Mouse (Mus musculus): ENCODE measurements around the gene Wfdc5. TPM values are rescaled to one million over a fixed set of nuclear protein-coding genes. Genes with fewer than 3 reads are reported as not detected.

Wfdc5 gene
- polyA plus RNA-seq, 1 experiment from 2014 or later: not detected

DNA sequence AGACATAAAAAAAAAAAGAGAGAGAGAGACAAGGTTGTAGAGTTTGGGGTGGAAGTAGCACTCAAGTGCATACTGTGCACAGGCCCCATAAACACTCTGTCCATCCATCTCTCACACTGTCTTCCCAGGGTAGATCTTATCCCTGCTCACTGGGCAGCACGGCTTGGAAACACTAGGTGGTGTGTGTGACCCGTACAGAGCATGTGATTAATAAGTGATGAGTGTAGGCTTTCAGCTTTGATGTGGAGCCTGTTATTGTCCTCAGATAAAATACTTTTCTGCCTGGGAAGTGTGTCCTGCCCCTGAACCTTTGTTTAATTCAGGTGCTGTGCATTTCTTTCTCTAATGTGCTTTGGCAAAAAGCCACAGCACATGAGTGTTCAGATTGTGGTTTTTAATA is 46.1 kb downstream of the Wfdc5 start:
- H3K4me3 ChIP-seq (ENCODE audit: low read length): no peak overlapping the region
- H3K9ac ChIP-seq (replicated peaks; ENCODE audit: low read length): no peak overlapping the region
- H3K27me3 ChIP-seq (ENCODE audit: insufficient read depth, low read length): no peaks in the 10 kb centered on the region
- no peak overlapping the region for H3K27ac ChIP-seq (ENCODE audit: low read length)
- peaks cover 20% of the 10 kb centered on the region; the same call in 1 of the 2 replicates for H3K4me1 ChIP-seq (ENCODE audit: insufficient read depth, low read length)
- H3K36me3 ChIP-seq (ENCODE audit: insufficient read depth, low read length): no peaks in the 10 kb centered on the region
- 29% methylated on average over 2 of the region's 2 CpGs for WGBS
- no peaks in the 10 kb centered on the region for H3K9me3 ChIP-seq (ENCODE audit: low read length)
- no peak overlapping the region for H3K4me2 ChIP-seq (replicated peaks; ENCODE audit: low read depth, low read length)
- 0 out of 2 replicates have a peak, but pooled peaks have one; percentile 50 for ATAC-seq (ENCODE audit: low FRiP score, low TSS enrichment)

DNA sequence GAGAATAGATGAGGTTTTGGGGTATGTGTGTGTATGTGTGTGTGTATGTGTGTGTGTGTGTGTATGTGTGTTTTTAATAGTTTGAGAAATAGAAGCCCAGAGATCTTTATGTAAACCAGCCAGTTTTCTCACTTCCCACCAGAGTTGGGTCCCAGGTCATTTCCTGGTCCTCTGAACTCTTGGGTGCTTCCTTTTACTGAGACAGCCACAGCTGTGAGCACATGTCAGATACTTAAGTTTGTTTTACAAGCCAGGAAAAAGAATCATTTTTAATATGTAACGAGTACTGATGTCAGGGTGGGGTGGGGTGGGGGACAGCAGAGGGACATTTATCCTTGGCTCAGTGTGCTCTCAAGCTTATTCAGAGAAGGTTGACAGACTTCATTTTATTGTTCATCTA is 47.2 kb downstream of the Wfdc5 start:
- H3K9ac ChIP-seq (replicated peaks; ENCODE audit: low read length): no peak overlapping the region
- no peak overlapping the region for H3K4me2 ChIP-seq (replicated peaks; ENCODE audit: low read depth, low read length)
- H3K27me3 ChIP-seq (ENCODE audit: insufficient read depth, low read length): no peaks in the 10 kb centered on the region
- H3K9me3 ChIP-seq (ENCODE audit: low read length): no peaks in the 10 kb centered on the region
- peaks cover 20% of the 10 kb centered on the region; the same call in 1 of the 2 replicates for H3K4me1 ChIP-seq (ENCODE audit: insufficient read depth, low read length)
- WGBS: 59% methylated on average over 1 of the region's 1 CpGs
- ATAC-seq (ENCODE audit: low FRiP score, low TSS enrichment): no peak
- H3K36me3 ChIP-seq (ENCODE audit: insufficient read depth, low read length): no peaks in the 10 kb centered on the region
- H3K4me3 ChIP-seq (ENCODE audit: low read length): no peak overlapping the region
- H3K27ac ChIP-seq (ENCODE audit: low read length): no peak overlapping the region

- Histone ChIP-seq H3K27ac (ENCODE audit: low read length) (no peak overlapping the region), H3K36me3 (ENCODE audit: insufficient read depth, low read length) (no peaks in the 10 kb centered on the region), H3K4me2 (replicated peaks; ENCODE audit: low read depth, low read length) (no peak overlapping the region), H3K27me3 (ENCODE audit: insufficient read depth, low read length) (no peaks in the 10 kb centered on the region), H3K9ac (replicated peaks; ENCODE audit: low read length) (no peak overlapping the region), H3K4me3 (ENCODE audit: low read length) (no peak overlapping the region), H3K9me3 (ENCODE audit: low read length) (no peaks in the 10 kb centered on the region), H3K4me1 (ENCODE audit: insufficient read depth, low read length) (peaks cover 20% of the 10 kb centered on the region; the same call in 1 of the 2 replicates)
- 0 out of 2 replicates have a peak, but pooled peaks have one; percentile 4 for ATAC-seq (ENCODE audit: low FRiP score, low TSS enrichment)
- 66% methylated on average over 6 of the region's 6 CpGs for WGBS
Observed at GRCm38 (mm10) chr2:164134563-164134962, 48.0 kb downstream of the Wfdc5 start.

- no peak overlapping the region for H3K4me3 ChIP-seq (ENCODE audit: low read length)
- H3K27ac ChIP-seq (ENCODE audit: low read length): no peak overlapping the region
- H3K4me1 ChIP-seq (ENCODE audit: insufficient read depth, low read length): peaks cover 13% of the 10 kb centered on the region; the same call in 1 of the 2 replicates
- no peak for ATAC-seq (ENCODE audit: low FRiP score, low TSS enrichment)
- no peaks in the 10 kb centered on the region for H3K27me3 ChIP-seq (ENCODE audit: insufficient read depth, low read length)
- no peak overlapping the region for H3K4me2 ChIP-seq (replicated peaks; ENCODE audit: low read depth, low read length)
- H3K36me3 ChIP-seq (ENCODE audit: insufficient read depth, low read length): 0 out of 2 replicates have a peak, but pooled peaks cover 2% of the 10 kb centered on the region
- no peak overlapping the region for H3K9ac ChIP-seq (replicated peaks; ENCODE audit: low read length)
- 94% methylated on average over 1 of the region's 1 CpGs for WGBS
- H3K9me3 ChIP-seq (ENCODE audit: low read length): no peaks in the 10 kb centered on the region
Observed at GRCm38 (mm10) chr2:164131586-164131985, 51.0 kb downstream of the Wfdc5 start.

- Histone ChIP-seq H3K9me3 (ENCODE audit: low read length) (no peaks in the 10 kb centered on the region), H3K4me1 (ENCODE audit: insufficient read depth, low read length) (no peaks in the 10 kb centered on the region), H3K4me3 (ENCODE audit: low read length) (no peak overlapping the region), H3K4me2 (replicated peaks; ENCODE audit: low read depth, low read length) (no peak overlapping the region), H3K36me3 (ENCODE audit: insufficient read depth, low read length) (0 out of 2 replicates have a peak, but pooled peaks cover 2% of the 10 kb centered on the region), H3K27me3 (ENCODE audit: insufficient read depth, low read length) (no peaks in the 10 kb centered on the region), H3K27ac (ENCODE audit: low read length) (no peak overlapping the region), H3K9ac (replicated peaks; ENCODE audit: low read length) (no peak overlapping the region)
- ATAC-seq (ENCODE audit: low FRiP score, low TSS enrichment): no peak
- WGBS: 74% methylated on average over 12 of the region's 12 CpGs
Observed at GRCm38 (mm10) chr2:164128576-164129411, 53.7 kb downstream of the Wfdc5 start.

GRCm38 (mm10) chr2:164127297-164127696 is 55.2 kb downstream of the Wfdc5 start:
- no peak for ATAC-seq (ENCODE audit: low FRiP score, low TSS enrichment)
- 96% methylated on average over 2 of the region's 2 CpGs for WGBS
- Histone ChIP-seq H3K4me3 (ENCODE audit: low read length) (no peak overlapping the region), H3K4me1 (ENCODE audit: insufficient read depth, low read length) (no peaks in the 10 kb centered on the region), H3K9ac (replicated peaks; ENCODE audit: low read length) (no peak overlapping the region), H3K27me3 (ENCODE audit: insufficient read depth, low read length) (no peaks in the 10 kb centered on the region), H3K4me2 (replicated peaks; ENCODE audit: low read depth, low read length) (no peak overlapping the region), H3K27ac (ENCODE audit: low read length) (no peak overlapping the region), H3K9me3 (ENCODE audit: low read length) (no peaks in the 10 kb centered on the region), H3K36me3 (ENCODE audit: insufficient read depth, low read length) (0 out of 2 replicates have a peak, but pooled peaks cover 2% of the 10 kb centered on the region)

GRCm38 (mm10) chr2:164126533-164126955 is 56.0 kb downstream of the Wfdc5 start:
- no peak overlapping the region for H3K9ac ChIP-seq (replicated peaks; ENCODE audit: low read length)
- no peaks in the 10 kb centered on the region for H3K4me1 ChIP-seq (ENCODE audit: insufficient read depth, low read length)
- ATAC-seq (ENCODE audit: low FRiP score, low TSS enrichment): no peak
- H3K9me3 ChIP-seq (ENCODE audit: low read length): no peaks in the 10 kb centered on the region
- H3K27me3 ChIP-seq (ENCODE audit: insufficient read depth, low read length): no peaks in the 10 kb centered on the region
- no peak overlapping the region for H3K4me3 ChIP-seq (ENCODE audit: low read length)
- H3K4me2 ChIP-seq (replicated peaks; ENCODE audit: low read depth, low read length): no peak overlapping the region
- WGBS: 76% methylated on average over 13 of the region's 13 CpGs
- no peak overlapping the region for H3K27ac ChIP-seq (ENCODE audit: low read length)
- 0 out of 2 replicates have a peak, but pooled peaks cover 2% of the 10 kb centered on the region for H3K36me3 ChIP-seq (ENCODE audit: insufficient read depth, low read length)

Other genes starting within 250 kb of the Wfdc5 start
- gene Ywhab, start 187.8 kb downstream of the Wfdc5 start, polyA plus RNA-seq (2015; fragmentation: Nextera tagmentation; extraction: Ambion mirVana): 297 and 300 TPM in 2 replicates
- gene Pabpc1l, start 157.3 kb downstream of the Wfdc5 start, polyA plus RNA-seq (2015; fragmentation: Nextera tagmentation; extraction: Ambion mirVana): 1.7 and 1.8 TPM in 2 replicates
- 22.8 and 25.2 TPM in 2 replicates for gene Stk4, start 112.4 kb downstream of the Wfdc5 start, polyA plus RNA-seq (2015; fragmentation: Nextera tagmentation; extraction: Ambion mirVana)
- gene Tomm34, start 111.6 kb downstream of the Wfdc5 start, polyA plus RNA-seq (2015; fragmentation: Nextera tagmentation; extraction: Ambion mirVana): 66.5 and 70.0 TPM in 2 replicates
- gene Kcns1, start 11.6 kb downstream of the Wfdc5 start, polyA plus RNA-seq (2015; fragmentation: Nextera tagmentation; extraction: Ambion mirVana): 0.21 and 0.25 TPM in 2 replicates
- gene Wfdc12, start 7.9 kb upstream of the Wfdc5 start, polyA plus RNA-seq (2015; fragmentation: Nextera tagmentation; extraction: Ambion mirVana): not detected in 2 replicates
- not detected in 2 replicates for gene Wfdc15a, start 17.4 kb upstream of the Wfdc5 start, polyA plus RNA-seq (2015; fragmentation: Nextera tagmentation; extraction: Ambion mirVana)
- gene Wfdc15b, start 38.9 kb upstream of the Wfdc5 start, polyA plus RNA-seq (2015; fragmentation: Nextera tagmentation; extraction: Ambion mirVana): 98.1 and 100 TPM in 2 replicates
- gene Svs2, start 55.7 kb upstream of the Wfdc5 start, polyA plus RNA-seq (2015; fragmentation: Nextera tagmentation; extraction: Ambion mirVana): not detected in 2 replicates
- not detected in 2 replicates for gene Svs3b, start 73.9 kb upstream of the Wfdc5 start, polyA plus RNA-seq (2015; fragmentation: Nextera tagmentation; extraction: Ambion mirVana)
- not detected in 2 replicates for gene Svs4, start 95.7 kb upstream of the Wfdc5 start, polyA plus RNA-seq (2015; fragmentation: Nextera tagmentation; extraction: Ambion mirVana)
- gene Svs3a, start 106.5 kb upstream of the Wfdc5 start, polyA plus RNA-seq (2015; fragmentation: Nextera tagmentation; extraction: Ambion mirVana): not detected in 2 replicates
- gene Svs6, start 134.0 kb upstream of the Wfdc5 start, polyA plus RNA-seq (2015; fragmentation: Nextera tagmentation; extraction: Ambion mirVana): not detected in 2 replicates
- not detected in 2 replicates for gene Svs5, start 150.0 kb upstream of the Wfdc5 start, polyA plus RNA-seq (2015; fragmentation: Nextera tagmentation; extraction: Ambion mirVana)
- 0.41 and 1.00 TPM in 2 replicates for gene Slpi, start 206.4 kb upstream of the Wfdc5 start, polyA plus RNA-seq (2015; fragmentation: Nextera tagmentation; extraction: Ambion mirVana)
- gene Rbpjl, start 220.4 kb upstream of the Wfdc5 start, polyA plus RNA-seq (2015; fragmentation: Nextera tagmentation; extraction: Ambion mirVana): 0.06 and 0.29 TPM in 2 replicates
- 0.75 and 2.0 TPM in 2 replicates for gene Matn4, start 222.4 kb upstream of the Wfdc5 start, polyA plus RNA-seq (2015; fragmentation: Nextera tagmentation; extraction: Ambion mirVana)

Data from kidney, embryonic 16.5 days (tissue).